Mouse (Mus musculus) intestine, embryonic 16.5 days (tissue): ENCODE results near the gene Tdrd3. TPM values are rescaled to one million over a fixed set of nuclear protein-coding genes. Genes with fewer than 3 reads are reported as not detected.

Experiments
- ATAC-seq: fragments of 200-750 bp; cut with Nextera tagmentation; 2 replicates; pipeline ENCODE4 v1.8.0; 2017; ENCODE audit warnings: moderate TSS enrichment, moderate library complexity
- H3K27ac ChIP-seq: fragments of 300-500 bp; sonication (generic); 2 replicates; pipeline ENCODE4 v1.5.1; 2014; ENCODE audit warnings: mild to moderate bottlenecking, low read length
- H3K27me3 ChIP-seq: fragments of 300-500 bp; sonication (generic); replicated peaks from 2 replicates; pipeline ENCODE4 v1.6.1; 2014; ENCODE audit warnings: low read length, control low read depth, mixed read lengths; ENCODE audit not compliant: control insufficient read depth, insufficient read depth
- H3K36me3 ChIP-seq: fragments of 300-500 bp; sonication (generic); 2 replicates; pipeline ENCODE4 v1.6.1; 2014; ENCODE audit warnings: low read length, control low read depth; ENCODE audit not compliant: control insufficient read depth, insufficient read depth
- H3K4me1 ChIP-seq: fragments of 300-500 bp; sonication (generic); 2 replicates; pipeline ENCODE4 v1.6.1; 2014; ENCODE audit warnings: low read length, control low read depth, mixed read lengths; ENCODE audit not compliant: control insufficient read depth, insufficient read depth
- H3K4me2 ChIP-seq: fragments of 300-500 bp; sonication (generic); 2 replicates; pipeline ENCODE4 v1.6.1; 2014; ENCODE audit warnings: low read depth, low read length, control low read depth
- H3K4me3 ChIP-seq: fragments of 300-500 bp; sonication (generic); 2 replicates; pipeline ENCODE4 v1.5.1; 2014; ENCODE audit warnings: mild to moderate bottlenecking, low read length
- H3K9ac ChIP-seq: fragments of 300-500 bp; sonication (generic); 2 replicates; pipeline ENCODE4 v1.6.1; 2014; ENCODE audit warnings: low read depth, low read length
- H3K9me3 ChIP-seq: fragments of 300-500 bp; sonication (generic); 2 replicates; pipeline ENCODE4 v1.6.1; 2016; ENCODE audit warnings: low read length, control low read depth; ENCODE audit not compliant: control insufficient read depth
- WGBS: fragments of 180-500 bp; shearing (Covaris S2); extraction: QIAGEN DNeasy Blood & Tissue Kit; methylation state at CpG from one replicate; pipeline ENCODE4 v1.1.7; 2014; 5-methylcytosine and 5-hydroxymethylcytosine counted together
- polyA plus RNA-seq: library from polyadenylated mRNA; unstranded; fragments of >200 nt; fragmentation: Nextera tagmentation; extraction: Ambion mirVana; gene quantifications from 2 replicates; pipeline ENCODE4 v1.2.1, GENCODE M21; 2015

Tdrd3 gene
- polyA plus RNA-seq, 1 experiment from 2014 or later = 14.0 TPM

DNA sequence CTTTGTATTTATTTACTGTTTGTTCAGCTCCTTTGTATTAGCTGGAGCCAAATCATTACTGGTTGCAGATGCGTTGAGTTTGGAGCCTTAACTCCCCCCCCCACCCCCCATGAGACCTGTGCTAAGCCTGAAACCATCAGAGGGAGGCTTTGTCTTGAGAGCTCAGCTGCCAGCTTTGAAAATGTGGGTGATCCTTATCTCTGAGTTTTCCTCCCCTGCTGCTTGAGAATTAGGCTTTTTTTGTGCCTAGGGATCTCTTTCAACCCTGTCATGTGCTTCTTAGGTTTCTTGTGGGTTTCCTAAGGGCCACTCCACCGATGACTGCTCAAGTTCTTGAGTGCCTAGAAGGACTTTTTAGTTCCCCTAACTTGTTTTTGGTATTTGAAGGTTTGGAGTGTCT is 23.3 kb downstream of the Tdrd3 start:
- Histone ChIP-seq H3K4me3 (no peak overlapping the region), H3K9me3 (no peaks in the 10 kb centered on the region), H3K36me3 (no peaks in the 10 kb centered on the region), H3K9ac (no peak overlapping the region), H3K4me2 (no peak overlapping the region), H3K4me1 (no peaks in the 10 kb centered on the region), H3K27me3 (no peaks in the 10 kb centered on the region), H3K27ac (no peak overlapping the region)
- 25% methylated on average over 2 of the region's 2 CpGs for WGBS
- ATAC-seq = no peak

DNA sequence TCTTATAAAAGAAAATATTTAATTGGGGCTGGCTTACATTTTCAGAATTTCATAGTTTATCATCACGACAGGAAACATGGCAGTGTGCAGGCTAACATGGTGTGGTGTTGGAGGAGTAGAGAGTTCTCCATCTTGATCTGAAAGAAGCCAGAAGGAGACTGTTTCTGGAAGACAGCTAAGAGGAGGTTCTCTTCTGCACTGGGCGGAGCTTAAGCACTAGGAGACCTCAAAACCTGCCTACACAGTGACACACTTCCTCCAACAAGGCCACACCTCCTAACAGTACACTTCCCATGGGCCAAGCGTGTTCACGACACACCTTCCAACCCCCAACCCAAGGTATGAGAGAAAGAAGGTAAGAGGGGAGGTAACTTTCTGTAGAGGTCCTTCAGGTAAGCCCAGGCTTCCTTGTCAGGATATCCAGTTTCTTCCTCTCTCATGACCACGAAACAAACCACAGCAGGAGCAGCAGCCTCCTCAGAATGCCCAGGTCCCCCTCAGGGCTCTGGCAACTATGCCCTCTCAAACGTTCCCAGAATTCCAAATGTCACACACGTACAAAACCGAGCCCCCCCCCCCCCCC is 30.0 kb downstream of the Tdrd3 start:
- Histone ChIP-seq H3K4me1 (no peaks in the 10 kb centered on the region), H3K27ac (no peak overlapping the region), H3K9me3 (no peaks in the 10 kb centered on the region), H3K27me3 (no peaks in the 10 kb centered on the region), H3K4me2 (no peak overlapping the region), H3K4me3 (no peak overlapping the region), H3K9ac (no peak overlapping the region), H3K36me3 (no peaks in the 10 kb centered on the region)
- 83% methylated on average over 8 of the region's 8 CpGs for WGBS
- ATAC-seq = no peak

DNA sequence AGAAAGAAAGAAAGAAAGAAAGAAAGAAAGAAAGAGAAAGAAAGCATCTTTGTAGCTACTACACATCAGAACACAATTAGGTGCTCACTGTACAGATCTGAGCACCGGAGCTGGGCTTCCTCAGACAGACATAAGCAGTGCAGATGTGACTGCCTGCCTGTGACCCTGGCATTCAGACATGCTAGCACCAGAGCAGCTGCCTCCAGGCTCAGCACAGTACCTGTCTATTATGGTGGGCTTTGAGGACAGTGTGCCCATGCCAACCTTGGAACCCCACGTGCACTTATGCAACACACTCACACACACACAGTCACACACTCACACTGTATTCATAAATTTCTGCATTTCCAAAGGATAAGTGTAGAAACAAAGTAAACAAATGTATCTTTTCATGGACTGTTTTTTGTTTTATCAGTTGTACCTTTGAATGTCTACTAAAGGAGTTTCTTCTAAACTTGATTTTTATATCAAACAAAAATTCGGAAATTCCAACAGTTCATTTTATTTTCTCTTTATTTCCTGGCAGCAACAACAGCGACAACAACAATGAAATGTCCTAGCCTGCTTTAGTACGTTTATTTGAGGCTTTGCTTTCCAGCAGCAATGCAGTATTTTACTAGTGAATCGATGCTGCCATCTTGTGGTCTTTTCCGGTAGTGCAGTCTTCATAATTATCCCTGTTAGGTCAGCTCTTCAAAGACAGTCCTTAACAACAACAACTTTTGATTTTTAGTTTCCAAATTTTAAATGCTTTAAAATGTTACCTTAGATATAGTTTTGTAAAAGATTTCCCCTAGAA is 35.4 kb downstream of the Tdrd3 start:
- Histone ChIP-seq H3K9me3 (no peaks in the 10 kb centered on the region; the same call in 1 of the 2 replicates), H3K27ac (no peak overlapping the region), H3K27me3 (no peaks in the 10 kb centered on the region), H3K9ac (no peak overlapping the region), H3K4me3 (no peak overlapping the region), H3K4me2 (no peak overlapping the region), H3K4me1 (0 out of 2 replicates have a peak, but pooled peaks cover 2% of the 10 kb centered on the region), H3K36me3 (no peaks in the 10 kb centered on the region)
- WGBS = 8% methylated on average over 7 of the region's 7 CpGs
- peak; percentile 26; the same call in 1 of the 2 replicates for ATAC-seq

DNA sequence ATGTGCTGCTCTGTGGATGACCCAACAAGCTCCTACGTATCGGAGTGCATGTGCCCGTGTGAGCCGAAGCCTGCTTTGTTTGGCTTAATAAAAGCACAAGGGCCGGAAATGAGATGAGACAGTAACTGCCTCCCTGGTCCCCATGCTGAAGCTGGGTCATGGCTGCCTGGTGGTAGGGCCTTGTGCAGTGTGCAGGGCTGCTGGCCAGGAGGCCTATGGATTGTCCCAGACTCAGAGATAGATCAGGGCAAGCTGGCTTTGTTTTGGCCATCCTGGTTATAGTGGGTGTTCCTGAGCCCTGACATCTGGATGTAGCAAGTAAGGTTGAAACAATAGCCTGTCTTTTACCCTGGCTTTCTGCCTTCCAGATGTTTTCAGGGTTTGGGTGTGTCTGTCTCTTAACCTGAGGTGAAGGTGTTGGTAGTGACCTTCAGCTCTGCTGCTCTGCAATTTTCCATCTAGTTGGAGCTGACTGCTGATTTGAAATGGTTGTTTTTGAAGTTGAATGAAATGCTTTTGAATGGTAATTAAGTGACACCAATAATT is 39.3 kb downstream of the Tdrd3 start:
- 76% methylated on average over 5 of the region's 5 CpGs for WGBS
- Histone ChIP-seq H3K9ac (no peak overlapping the region), H3K36me3 (no peaks in the 10 kb centered on the region), H3K27ac (no peak overlapping the region), H3K27me3 (no peaks in the 10 kb centered on the region), H3K9me3 (no peaks in the 10 kb centered on the region; the same call in 1 of the 2 replicates), H3K4me2 (no peak overlapping the region), H3K4me3 (no peak overlapping the region), H3K4me1 (0 out of 2 replicates have a peak, but pooled peaks cover 2% of the 10 kb centered on the region)
- ATAC-seq = no peak

DNA sequence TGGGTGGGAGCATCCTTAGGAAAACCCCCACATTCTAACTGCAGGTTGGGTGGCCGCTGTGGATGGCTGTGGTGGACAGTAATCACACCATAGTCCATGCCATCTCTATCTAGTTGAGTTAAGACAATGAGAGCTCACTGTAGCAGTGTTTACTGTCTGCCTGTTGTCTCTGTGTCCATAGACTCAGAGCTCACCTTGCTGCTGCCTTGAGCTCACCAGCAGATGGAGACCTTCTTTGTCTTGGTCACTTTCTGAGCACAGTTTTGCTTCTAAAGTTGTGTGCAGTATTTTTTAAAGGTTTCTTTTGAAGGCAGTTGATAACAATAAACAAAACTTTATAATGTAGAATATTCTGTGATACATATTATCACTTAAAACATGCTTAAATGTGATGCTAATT is 43.3 kb downstream of the Tdrd3 start:
- 0 out of 2 replicates have a peak, but pooled peaks cover 2% of the 10 kb centered on the region for H3K4me1 ChIP-seq
- no peak for ATAC-seq
- no peak overlapping the region for H3K27ac ChIP-seq
- no peak overlapping the region for H3K4me2 ChIP-seq
- no peak overlapping the region for H3K9ac ChIP-seq
- H3K4me3 ChIP-seq = no peak overlapping the region
- WGBS = 90% methylated on average over 1 of the region's 1 CpGs
- no peaks in the 10 kb centered on the region for H3K27me3 ChIP-seq
- H3K36me3 ChIP-seq = no peaks in the 10 kb centered on the region
- H3K9me3 ChIP-seq = no peaks in the 10 kb centered on the region

DNA sequence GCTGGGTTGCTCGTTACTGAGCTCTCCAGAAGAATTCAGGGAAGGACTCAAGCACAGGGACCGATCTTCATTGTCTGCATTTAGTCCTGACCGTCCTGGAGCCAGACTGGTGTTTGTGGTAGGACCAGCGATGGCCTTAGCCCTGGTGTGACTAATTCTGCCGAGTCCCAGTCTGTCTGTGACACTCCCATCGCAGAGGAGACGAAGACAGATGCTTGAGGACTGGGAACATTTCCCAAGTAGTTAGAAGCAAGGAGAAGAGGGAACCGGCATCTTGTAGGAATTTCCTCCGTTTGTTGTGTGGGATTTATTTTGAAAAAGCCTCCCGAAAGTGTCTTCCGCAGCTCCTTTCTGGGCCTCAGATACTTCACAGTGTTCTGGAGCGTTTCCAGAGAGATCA is 45.1 kb downstream of the Tdrd3 start:
- no peaks in the 10 kb centered on the region for H3K9me3 ChIP-seq
- H3K9ac ChIP-seq = no peak overlapping the region
- H3K36me3 ChIP-seq = no peaks in the 10 kb centered on the region
- 63% methylated on average over 12 of the region's 12 CpGs for WGBS
- no peak overlapping the region for H3K27ac ChIP-seq
- H3K4me2 ChIP-seq = no peak overlapping the region
- H3K4me1 ChIP-seq = no peaks in the 10 kb centered on the region
- H3K27me3 ChIP-seq = no peaks in the 10 kb centered on the region
- ATAC-seq = no peak
- no peak overlapping the region for H3K4me3 ChIP-seq

DNA sequence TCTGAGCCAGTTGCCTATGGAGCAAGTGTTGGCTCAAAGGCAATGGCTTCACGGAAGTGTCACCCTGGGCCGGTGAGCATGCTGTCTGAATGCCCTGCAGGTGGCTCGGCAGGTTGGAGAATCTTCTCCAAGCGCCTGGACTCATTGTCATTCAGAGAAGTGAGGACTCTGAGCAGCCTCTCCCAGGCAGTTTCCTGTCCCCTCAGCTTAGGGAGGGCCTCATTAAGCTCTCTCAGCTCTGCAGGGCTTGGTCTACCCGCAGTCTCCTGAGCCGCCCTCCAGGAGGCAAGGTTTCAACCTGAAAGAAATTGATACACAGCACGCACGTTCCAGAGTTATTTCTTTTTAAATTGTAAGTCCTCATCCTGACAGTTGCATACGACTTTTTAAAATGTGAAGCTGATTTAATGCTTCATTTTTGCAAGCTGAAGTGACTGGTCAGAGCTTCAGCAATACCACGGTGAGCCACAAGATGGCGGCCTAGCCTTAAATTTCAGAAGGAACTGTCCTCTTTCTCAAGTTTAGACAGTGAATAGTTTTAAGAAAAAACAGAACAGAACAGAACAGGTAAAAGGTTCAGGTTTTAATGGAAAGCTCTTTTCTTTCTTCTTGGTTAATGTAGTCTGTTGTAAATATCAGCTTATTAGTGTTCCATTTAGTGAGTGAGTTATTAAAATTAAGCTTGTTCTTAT is 47.7 kb downstream of the Tdrd3 start:
- no peak overlapping the region for H3K9ac ChIP-seq
- no peak overlapping the region for H3K4me3 ChIP-seq
- H3K4me2 ChIP-seq = no peak overlapping the region
- H3K36me3 ChIP-seq = no peaks in the 10 kb centered on the region
- no peaks in the 10 kb centered on the region for H3K27me3 ChIP-seq
- no peaks in the 10 kb centered on the region for H3K9me3 ChIP-seq
- ATAC-seq = peak; percentile 82
- 18% methylated on average over 11 of the region's 11 CpGs for WGBS
- no peak overlapping the region for H3K27ac ChIP-seq
- no peaks in the 10 kb centered on the region for H3K4me1 ChIP-seq

DNA sequence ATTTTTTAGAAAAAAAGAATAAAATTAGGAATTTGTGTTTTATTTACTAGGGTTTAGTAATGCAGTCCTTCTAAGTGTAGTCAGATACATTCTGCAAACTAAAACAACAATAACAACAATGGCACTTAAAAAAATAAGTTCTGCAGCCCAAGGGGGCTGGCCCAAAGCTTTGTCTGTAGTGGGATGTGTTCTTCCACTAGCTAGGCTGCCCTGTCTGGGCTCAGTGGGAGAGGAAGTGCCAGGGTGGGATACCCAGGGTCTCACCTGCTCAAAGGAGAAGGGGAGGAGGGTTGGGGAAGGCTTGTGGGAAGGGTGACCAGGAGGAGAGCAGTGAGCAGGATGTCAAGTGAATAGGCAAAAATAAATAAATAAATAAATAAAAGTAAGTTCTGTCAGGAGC is 48.2 kb downstream of the Tdrd3 start:
- no peaks in the 10 kb centered on the region for H3K27me3 ChIP-seq
- no peaks in the 10 kb centered on the region for H3K4me1 ChIP-seq
- no peak for ATAC-seq
- no peaks in the 10 kb centered on the region for H3K36me3 ChIP-seq
- no peak overlapping the region for H3K4me3 ChIP-seq
- no peak overlapping the region for H3K27ac ChIP-seq
- H3K4me2 ChIP-seq = no peak overlapping the region
- H3K9ac ChIP-seq = no peak overlapping the region
- H3K9me3 ChIP-seq = no peaks in the 10 kb centered on the region

DNA sequence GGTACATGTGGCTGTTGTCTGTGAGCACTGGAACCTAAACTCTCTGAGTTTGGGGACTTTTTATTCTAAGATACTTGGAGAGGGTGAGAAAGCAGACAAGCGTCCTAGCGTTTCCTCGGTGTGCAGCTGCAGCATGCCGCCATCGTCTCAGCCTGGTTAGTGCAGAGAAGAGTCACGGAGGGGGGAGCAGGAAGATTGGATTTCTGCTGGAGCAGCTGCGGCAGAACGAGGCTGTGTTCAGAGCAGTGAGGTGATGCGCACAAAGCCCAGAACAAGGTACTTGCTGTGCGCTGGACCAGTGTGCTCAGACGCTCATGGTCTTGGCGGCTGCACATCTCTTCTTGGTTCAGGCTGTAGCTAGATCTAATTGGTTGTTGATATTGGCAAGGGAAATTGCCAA is 51.1 kb downstream of the Tdrd3 start:
- no peaks in the 10 kb centered on the region for H3K36me3 ChIP-seq
- 83% methylated on average over 12 of the region's 12 CpGs for WGBS
- no peak for ATAC-seq
- no peaks in the 10 kb centered on the region for H3K4me1 ChIP-seq
- H3K4me2 ChIP-seq = no peak overlapping the region
- no peak overlapping the region for H3K4me3 ChIP-seq
- no peak overlapping the region for H3K9ac ChIP-seq
- no peak overlapping the region for H3K27ac ChIP-seq
- H3K27me3 ChIP-seq = no peaks in the 10 kb centered on the region
- H3K9me3 ChIP-seq = no peaks in the 10 kb centered on the region
